Mouse (Mus musculus) liver, postnatal 0 days (tissue): ENCODE measurements around the gene Rhox2b. TPM values are rescaled to one million over a fixed set of nuclear protein-coding genes. Genes with fewer than 3 reads are reported as not detected.
"Not testable (repeated sequence)": the region's sequence is repeated elsewhere in the genome, so short reads cannot be mapped to it uniquely, and the experiment has no call there.

Experiments used
- ATAC-seq: fragments of 200-750 bp; cut with Nextera tagmentation; 2 replicates; pipeline ENCODE4 v1.8.0; 2017; ENCODE audit warnings: mild to moderate bottlenecking, moderate library complexity
- DNase-seq: peaks from one replicate; pipeline ENCODE4 v3.0.0-alpha.2; 2016
- H3K27ac ChIP-seq: fragments of 300-500 bp; sonication (generic); 2 replicates; pipeline ENCODE4 v1.5.1; 2014; ENCODE audit warnings: antibody characterized with exemption, moderate library complexity, mild to moderate bottlenecking, low read depth
- H3K27me3 ChIP-seq: fragments of 300-500 bp; sonication (generic); 2 replicates; pipeline ENCODE4 v1.6.1; 2014; ENCODE audit warnings: low read length, control low read depth, mixed read lengths; ENCODE audit not compliant: insufficient read depth
- H3K36me3 ChIP-seq: fragments of 300-500 bp; sonication (generic); replicated peaks from 2 replicates; pipeline ENCODE4 v1.6.1; 2014; ENCODE audit warnings: mild to moderate bottlenecking, control low read depth, low read length, moderate library complexity, mixed read lengths; ENCODE audit not compliant: insufficient read depth
- H3K4me1 ChIP-seq: fragments of 300-500 bp; sonication (generic); 2 replicates; pipeline ENCODE4 v1.6.1; 2014; ENCODE audit warnings: antibody characterized with exemption, mild to moderate bottlenecking, control low read depth; ENCODE audit not compliant: insufficient read depth
- H3K4me2 ChIP-seq: fragments of 300-500 bp; sonication (generic); 2 replicates; pipeline ENCODE4 v1.6.1; 2014; ENCODE audit warnings: low read depth, mild to moderate bottlenecking, low read length, moderate library complexity, mixed read lengths
- H3K4me3 ChIP-seq: fragments of 300-500 bp; sonication (generic); 2 replicates; pipeline ENCODE4 v1.5.1; 2014; ENCODE audit warnings: low read depth, low read length
- H3K9ac ChIP-seq: fragments of 300-500 bp; sonication (generic); replicated peaks from 2 replicates; pipeline ENCODE4 v1.6.1; 2014; ENCODE audit warnings: mild to moderate bottlenecking, moderate library complexity
- H3K9me3 ChIP-seq: fragments of 300-500 bp; sonication (generic); 2 replicates; pipeline ENCODE4 v1.6.1; 2016; ENCODE audit warnings: mild to moderate bottlenecking, control low read depth, low read length, mixed read lengths
- WGBS: fragments of 180-500 bp; shearing (Covaris S2); extraction: QIAGEN DNeasy Blood & Tissue Kit; methylation state at CpG from one replicate; pipeline ENCODE4 v1.1.7; 2014; ENCODE audit not compliant: insufficient replicate concordance; 5-methylcytosine and 5-hydroxymethylcytosine counted together
- polyA plus RNA-seq: library from polyadenylated mRNA; unstranded; fragments of >200 nt; fragmentation: Nextera tagmentation; extraction: Ambion mirVana; gene quantifications from 2 replicates; pipeline ENCODE4 v1.2.1, GENCODE M21; 2015

Rhox2b gene
- not detected in 2 replicates for polyA plus RNA-seq

- not testable (repeated sequence) for H3K27me3 ChIP-seq, H3K9me3 ChIP-seq, H3K4me1 ChIP-seq, ATAC-seq, H3K4me2 ChIP-seq, H3K36me3 ChIP-seq, DNase-seq, H3K9ac ChIP-seq, H3K27ac ChIP-seq, H3K4me3 ChIP-seq
- no CpG with 5 or more reads among the region's 9 CpGs for WGBS
These were observed at the start of gene Rhox2b for GRCm38 (mm10) chrX:37411767-37412166. Gene Rhox2b (plus strand): TSS chrX:37412067.

- H3K9ac ChIP-seq, H3K27me3 ChIP-seq, H3K4me3 ChIP-seq, H3K36me3 ChIP-seq, ATAC-seq, H3K4me1 ChIP-seq, H3K9me3 ChIP-seq, DNase-seq, H3K4me2 ChIP-seq, H3K27ac ChIP-seq: not testable (repeated sequence)
- WGBS, result no CpG with 5 or more reads among the region's 1 CpGs
These were observed 32.1 kb upstream of the Rhox2b start, which contains the start of gene Rhox3a2 for GRCm38 (mm10) chrX:37379728-37380127. Gene Rhox3a2 (plus strand): TSS chrX:37380028.

DNA sequence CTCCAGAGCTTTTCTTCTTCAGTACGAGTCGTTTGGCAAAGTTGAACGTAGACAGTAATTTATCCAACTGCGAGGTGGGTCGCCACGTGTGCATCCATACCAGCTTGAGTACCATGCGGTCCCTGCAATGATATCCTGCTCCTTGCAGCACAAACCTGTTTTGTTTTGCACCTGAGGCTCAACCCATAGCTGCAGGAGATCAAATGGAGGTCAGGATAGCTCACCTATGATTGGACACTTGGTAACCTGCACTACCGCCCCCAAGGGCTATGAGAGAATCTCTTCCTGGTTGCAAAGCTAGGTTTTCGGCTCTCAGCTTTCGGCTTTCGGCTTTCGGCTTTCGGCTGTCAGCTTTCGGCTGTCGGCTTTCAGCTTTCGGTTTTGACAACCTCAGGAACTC is 21.3 kb upstream of the Rhox2b start, which contains the start of gene Rhox4a2:
Gene Rhox4a2, plus strand, starts transcription at position 301 of the 400 bp plus-strand sequence.
- WGBS, result 85% methylated on average over 8 of the region's 16 CpGs
- not testable (repeated sequence) for DNase-seq, H3K4me2 ChIP-seq, H3K9ac ChIP-seq, H3K36me3 ChIP-seq, H3K4me1 ChIP-seq, H3K27ac ChIP-seq, H3K4me3 ChIP-seq, ATAC-seq, H3K9me3 ChIP-seq, H3K27me3 ChIP-seq

DNA sequence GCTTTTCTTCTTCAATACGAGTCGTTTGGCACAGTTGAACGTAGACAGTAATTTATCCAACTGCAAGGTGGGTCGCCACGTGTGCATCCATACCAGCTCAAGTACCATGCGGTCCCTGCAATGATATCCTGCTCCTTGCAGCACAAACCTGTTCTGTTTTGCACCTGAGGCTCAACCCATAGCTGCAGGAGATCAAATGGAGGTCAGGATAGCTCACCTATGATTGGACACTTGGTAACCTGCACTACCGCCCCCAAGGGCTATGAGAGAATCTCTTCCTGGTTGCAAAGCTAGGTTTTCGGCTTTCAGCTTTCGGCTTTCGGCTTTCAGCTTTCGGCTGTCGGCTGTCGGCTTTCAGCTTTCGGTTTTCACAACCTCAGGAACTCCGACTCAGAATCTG is 20.3 kb downstream of the Rhox2b start, which contains the start of gene Rhox4b:
Gene Rhox4b, plus strand, starts transcription at position 301 of the 400 bp plus-strand sequence.
- not testable (repeated sequence) for H3K36me3 ChIP-seq, H3K9ac ChIP-seq, H3K4me2 ChIP-seq, ATAC-seq, H3K4me3 ChIP-seq, H3K4me1 ChIP-seq, H3K9me3 ChIP-seq, H3K27ac ChIP-seq, H3K27me3 ChIP-seq, DNase-seq
- 83% methylated on average over 14 of the region's 15 CpGs for WGBS

DNA sequence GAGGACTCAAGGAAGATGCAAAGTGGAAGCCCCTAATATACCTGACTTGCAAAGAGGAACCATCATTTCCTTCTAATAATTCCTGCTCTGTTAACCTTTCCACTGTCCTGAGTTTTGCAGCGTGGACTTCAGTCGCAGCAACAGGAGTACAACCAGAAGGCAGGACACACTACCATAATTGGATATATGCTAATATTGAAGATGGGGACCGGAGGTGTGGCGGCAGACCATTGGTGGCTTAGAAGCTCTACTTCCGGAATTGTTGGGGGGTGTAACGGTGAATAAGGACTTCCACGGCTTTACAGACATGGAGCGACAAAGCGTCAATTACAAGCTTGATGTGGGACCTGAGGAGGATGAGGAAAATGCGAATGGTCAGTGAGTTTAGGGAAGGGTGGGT is 41.5 kb downstream of the Rhox2b start, which contains the start of gene Rhox2c:
Gene Rhox2c, plus strand, starts transcription at position 301 of the 400 bp plus-strand sequence.
- H3K9me3 ChIP-seq, DNase-seq, H3K4me2 ChIP-seq, H3K9ac ChIP-seq, H3K27me3 ChIP-seq, H3K4me1 ChIP-seq, H3K36me3 ChIP-seq, H3K27ac ChIP-seq, H3K4me3 ChIP-seq, ATAC-seq: not testable (repeated sequence)
- WGBS, result 92% methylated on average over 7 of the region's 10 CpGs

GRCm38 (mm10) chrX:37458285-37458684 is 46.4 kb downstream of the Rhox2b start, which contains the start of gene Rhox3c:
Gene Rhox3c (plus strand): TSS chrX:37458585.
- 80% methylated on average over 3 of the region's 4 CpGs for WGBS

More at GRCm38 (mm10) chrX:37458285-37458684, 46.4 kb downstream of the Rhox2b start, which contains the start of gene Rhox3c:
- not testable (repeated sequence) for H3K4me3 ChIP-seq, DNase-seq, H3K4me1 ChIP-seq, H3K9ac ChIP-seq, H3K27me3 ChIP-seq, H3K9me3 ChIP-seq, H3K4me2 ChIP-seq, H3K27ac ChIP-seq, H3K36me3 ChIP-seq, ATAC-seq

Other genes with a start within 250 kb of the Rhox2b start
- not detected in 2 replicates for gene Akap14, start 243.2 kb upstream of the Rhox2b start, polyA plus RNA-seq
- 473 and 484 TPM in 2 replicates for gene Ndufa1, start 220.9 kb upstream of the Rhox2b start, polyA plus RNA-seq
- gene Rnf113a1, start 220.8 kb upstream of the Rhox2b start, polyA plus RNA-seq, result 2.8 and 2.9 TPM in 2 replicates
- not detected in 2 replicates for gene Gm9, start 201.0 kb upstream of the Rhox2b start, polyA plus RNA-seq
- gene Rhox1, start 189.8 kb upstream of the Rhox2b start, polyA plus RNA-seq, result not detected in 2 replicates
- not detected in 2 replicates for gene Rhox2a, start 167.1 kb upstream of the Rhox2b start, polyA plus RNA-seq
- not detected in 2 replicates for gene Rhox3a, start 162.1 kb upstream of the Rhox2b start, polyA plus RNA-seq
- not detected in 2 replicates for gene Rhox4a, start 146.7 kb upstream of the Rhox2b start, polyA plus RNA-seq
- not detected in 2 replicates for gene Rhox3a2, start 32.0 kb upstream of the Rhox2b start, polyA plus RNA-seq
- not detected in 2 replicates for gene Rhox4a2, start 21.2 kb upstream of the Rhox2b start, polyA plus RNA-seq
- not detected in 2 replicates for gene Rhox4b, start 20.4 kb downstream of the Rhox2b start, polyA plus RNA-seq
- not detected in 2 replicates for gene Rhox2c, start 41.6 kb downstream of the Rhox2b start, polyA plus RNA-seq
- gene Rhox3c, start 46.5 kb downstream of the Rhox2b start, polyA plus RNA-seq, result not detected in 2 replicates
- gene Rhox4c, start 68.3 kb downstream of the Rhox2b start, polyA plus RNA-seq, result not detected in 2 replicates
- gene Rhox2d, start 81.4 kb downstream of the Rhox2b start, polyA plus RNA-seq, result not detected in 2 replicates
- not detected in 2 replicates for gene Rhox4d, start 102.3 kb downstream of the Rhox2b start, polyA plus RNA-seq
- not detected in 2 replicates for gene Rhox2e, start 118.4 kb downstream of the Rhox2b start, polyA plus RNA-seq
- gene Rhox3e, start 130.0 kb downstream of the Rhox2b start, polyA plus RNA-seq, result not detected in 2 replicates
- not detected in 2 replicates for gene Rhox4e, start 145.3 kb downstream of the Rhox2b start, polyA plus RNA-seq
- not detected in 2 replicates for gene Rhox2f, start 159.3 kb downstream of the Rhox2b start, polyA plus RNA-seq
- gene Rhox3f, start 168.9 kb downstream of the Rhox2b start, polyA plus RNA-seq, result not detected in 2 replicates
- not detected in 2 replicates for gene Rhox4f, start 195.6 kb downstream of the Rhox2b start, polyA plus RNA-seq
- not detected in 2 replicates for gene Rhox3g, start 216.5 kb downstream of the Rhox2b start, polyA plus RNA-seq
- not detected in 2 replicates for gene Rhox2g, start 231.4 kb downstream of the Rhox2b start, polyA plus RNA-seq
- not detected in 2 replicates for gene Rhox4g, start 239.3 kb downstream of the Rhox2b start, polyA plus RNA-seq